Mouse (Mus musculus): ENCODE results near the gene Rpa2. TPM values are rescaled to one million over a fixed set of nuclear protein-coding genes. Genes with fewer than 3 reads are reported as not detected.

Rpa2 gene
- total and polyA plus RNA-seq, 2 experiments from 2014 or later = 26.8 to 32.6 TPM

DNA sequence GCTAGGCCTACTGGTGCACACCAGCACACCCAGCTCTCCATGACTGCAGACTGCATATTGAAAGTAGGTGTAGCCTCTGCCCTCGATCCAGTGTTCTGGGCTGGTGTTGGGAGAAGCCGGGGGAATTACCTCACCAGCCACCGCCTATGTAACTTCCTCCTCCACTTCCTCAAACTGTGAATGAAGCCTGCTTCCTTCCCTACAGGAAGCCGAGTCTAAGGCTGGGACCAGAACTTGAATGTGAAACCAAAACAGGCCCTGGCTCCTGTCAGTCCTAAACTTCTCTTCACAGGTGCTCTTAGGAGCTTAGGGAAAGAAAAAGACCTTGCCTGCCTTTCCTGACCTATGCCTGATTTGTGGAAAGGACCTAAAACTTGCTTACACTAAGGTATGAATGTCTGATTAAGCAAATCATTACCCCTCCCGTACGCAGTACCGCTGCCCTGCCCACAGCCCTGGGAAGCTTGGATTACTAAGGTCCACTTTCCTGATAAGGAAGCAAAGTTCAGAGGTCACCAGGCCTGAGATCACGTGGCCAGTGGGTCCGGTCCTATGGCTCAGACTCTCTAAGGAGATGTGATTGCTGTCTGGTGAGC is 20.4 kb upstream of the Rpa2 start:
- no peak overlapping the region for H3K9ac ChIP-seq
- WGBS = 82% methylated on average over 9 of the region's 9 CpGs
- H3K36me3 ChIP-seq (ENCODE audit: insufficient read depth) = no peaks in the 10 kb centered on the region
- H3K9me3 ChIP-seq (ENCODE audit: low read length) = no peaks in the 10 kb centered on the region
- no peaks in the 10 kb centered on the region for H3K27me3 ChIP-seq (ENCODE audit: insufficient read depth, low read length)
- TF ChIP-seq CTCF (IDR thresholded peaks at IDR 0.05; ENCODE audit: low read depth) = no peak
- H3K4me1 ChIP-seq (ENCODE audit: insufficient read depth) = 0 out of 2 replicates have a peak, but pooled peaks cover 8% of the 10 kb centered on the region
- no peak for ATAC-seq
- DNase-seq = no peak
- H3K4me2 ChIP-seq (ENCODE audit: low read depth) = no peak overlapping the region
- H3K4me3 ChIP-seq (ENCODE audit: low read depth, low read length) = no peak overlapping the region
- H3K27ac ChIP-seq (ENCODE audit: low read depth, low read length) = no peak overlapping the region

DNA sequence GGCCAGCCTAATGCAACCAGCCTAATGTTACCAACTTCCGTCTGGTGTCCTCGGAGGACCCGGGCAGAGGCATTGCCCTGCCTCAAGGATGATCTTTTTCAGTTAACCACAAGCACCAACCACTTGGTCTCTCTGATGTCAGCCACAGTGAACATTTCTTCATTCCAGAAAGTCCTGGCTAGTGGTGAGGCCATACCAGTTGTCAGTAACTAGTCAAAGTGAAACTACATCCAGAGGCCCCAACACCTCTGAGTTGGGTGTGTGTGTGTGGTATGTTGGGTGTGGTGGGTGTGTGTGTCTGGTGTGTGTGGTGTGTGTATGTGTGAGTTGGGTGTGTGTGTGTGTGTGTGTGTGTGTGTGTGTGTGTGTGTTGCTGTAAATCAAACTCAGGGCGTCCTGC is 19.4 kb upstream of the Rpa2 start:
- no peak overlapping the region for H3K4me3 ChIP-seq (ENCODE audit: low read depth, low read length)
- ATAC-seq (no peak), DNase-seq (no peak)
- no peaks in the 10 kb centered on the region for H3K27me3 ChIP-seq (ENCODE audit: insufficient read depth, low read length)
- WGBS = 94% methylated on average over 4 of the region's 4 CpGs
- no peak overlapping the region for H3K27ac ChIP-seq (ENCODE audit: low read depth, low read length)
- no peak overlapping the region for H3K4me2 ChIP-seq (ENCODE audit: low read depth)
- no peaks in the 10 kb centered on the region for H3K36me3 ChIP-seq (ENCODE audit: insufficient read depth)
- TF ChIP-seq CTCF (IDR thresholded peaks at IDR 0.05; ENCODE audit: low read depth) = no peak
- 0 out of 2 replicates have a peak, but pooled peaks cover 5% of the 10 kb centered on the region for H3K4me1 ChIP-seq (ENCODE audit: insufficient read depth)
- H3K9ac ChIP-seq = no peak overlapping the region
- no peaks in the 10 kb centered on the region for H3K9me3 ChIP-seq (ENCODE audit: low read length)

DNA sequence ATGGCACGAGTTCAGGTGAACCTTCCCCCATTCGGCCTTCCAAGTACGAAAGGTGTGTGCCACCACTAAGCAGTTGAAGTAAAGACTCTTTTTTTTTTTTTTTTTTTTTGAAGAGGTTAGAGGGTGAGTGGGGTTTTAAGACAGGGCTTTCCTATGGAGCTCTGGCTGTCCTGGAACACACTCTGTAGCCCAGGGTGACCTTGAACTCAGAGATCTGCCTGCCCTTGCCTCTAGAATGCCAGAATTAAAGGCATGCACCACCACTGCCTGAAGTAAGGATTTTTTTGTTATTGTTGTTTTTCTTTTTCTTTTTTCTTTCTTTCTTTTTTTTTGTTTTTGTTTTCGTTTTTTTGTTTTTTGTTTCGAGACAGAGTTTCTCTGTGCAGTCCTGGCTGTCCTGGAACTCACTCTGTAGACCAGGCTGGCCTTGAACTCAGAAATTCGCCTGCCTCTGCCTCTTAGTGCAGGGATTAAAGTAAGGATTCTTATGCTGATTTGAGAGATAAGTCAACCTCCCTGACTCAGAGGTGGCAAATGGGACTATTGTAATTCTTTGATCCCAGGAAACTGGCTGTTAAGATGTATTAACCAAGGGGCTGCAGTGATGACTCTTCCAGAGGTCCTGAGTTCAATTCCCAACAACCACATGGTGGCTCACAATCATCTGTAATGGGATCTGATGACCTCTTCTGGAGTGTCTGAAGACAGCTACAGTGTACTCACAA is 18.7 kb upstream of the Rpa2 start:
- 84% methylated on average over 6 of the region's 6 CpGs for WGBS
- no peak for TF ChIP-seq CTCF (IDR thresholded peaks at IDR 0.05; ENCODE audit: low read depth)
- no peak for ATAC-seq
- no peaks in the 10 kb centered on the region for H3K36me3 ChIP-seq (ENCODE audit: insufficient read depth)
- H3K4me3 ChIP-seq (ENCODE audit: low read depth, low read length) = no peak overlapping the region
- H3K9me3 ChIP-seq (ENCODE audit: low read length) = no peaks in the 10 kb centered on the region
- DNase-seq = no peak
- no peak overlapping the region for H3K9ac ChIP-seq
- no peak overlapping the region for H3K4me2 ChIP-seq (ENCODE audit: low read depth)
- H3K27ac ChIP-seq (ENCODE audit: low read depth, low read length) = no peak overlapping the region
- no peaks in the 10 kb centered on the region for H3K27me3 ChIP-seq (ENCODE audit: insufficient read depth, low read length)
- H3K4me1 ChIP-seq (ENCODE audit: insufficient read depth) = no peaks in the 10 kb centered on the region

DNA sequence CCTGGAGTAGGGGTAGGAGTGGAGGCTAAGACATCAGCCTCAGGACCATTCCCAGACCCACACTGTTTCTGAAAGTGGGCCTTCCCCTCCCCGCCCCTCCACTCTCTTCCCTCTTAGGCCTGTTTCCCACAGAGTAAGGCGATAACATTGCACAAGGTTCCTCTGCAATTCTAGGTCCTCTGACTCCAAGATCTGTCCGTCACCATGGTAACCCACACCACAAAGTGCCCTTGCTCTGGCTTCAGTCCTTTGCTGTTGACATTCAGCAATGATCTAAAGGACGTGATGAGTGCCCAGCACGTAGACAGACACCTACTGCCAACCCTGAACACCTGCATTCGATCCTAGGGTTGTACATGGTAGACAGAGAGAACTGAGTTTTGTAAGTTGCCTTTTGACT is 15.1 kb upstream of the Rpa2 start:
- no peak overlapping the region for H3K4me2 ChIP-seq (ENCODE audit: low read depth)
- H3K9ac ChIP-seq = no peak overlapping the region
- no peak overlapping the region for H3K27ac ChIP-seq (ENCODE audit: low read depth, low read length)
- no peaks in the 10 kb centered on the region for H3K36me3 ChIP-seq (ENCODE audit: insufficient read depth)
- no peaks in the 10 kb centered on the region; the same call in none of the 2 replicates for H3K27me3 ChIP-seq (ENCODE audit: insufficient read depth, low read length)
- no peak for TF ChIP-seq CTCF (IDR thresholded peaks at IDR 0.05; ENCODE audit: low read depth)
- H3K9me3 ChIP-seq (ENCODE audit: low read length) = no peaks in the 10 kb centered on the region
- H3K4me1 ChIP-seq (ENCODE audit: insufficient read depth) = no peaks in the 10 kb centered on the region
- no peak for ATAC-seq
- DNase-seq = no peak
- no peak overlapping the region for H3K4me3 ChIP-seq (ENCODE audit: low read depth, low read length)
- 69% methylated on average over 6 of the region's 6 CpGs for WGBS

DNA sequence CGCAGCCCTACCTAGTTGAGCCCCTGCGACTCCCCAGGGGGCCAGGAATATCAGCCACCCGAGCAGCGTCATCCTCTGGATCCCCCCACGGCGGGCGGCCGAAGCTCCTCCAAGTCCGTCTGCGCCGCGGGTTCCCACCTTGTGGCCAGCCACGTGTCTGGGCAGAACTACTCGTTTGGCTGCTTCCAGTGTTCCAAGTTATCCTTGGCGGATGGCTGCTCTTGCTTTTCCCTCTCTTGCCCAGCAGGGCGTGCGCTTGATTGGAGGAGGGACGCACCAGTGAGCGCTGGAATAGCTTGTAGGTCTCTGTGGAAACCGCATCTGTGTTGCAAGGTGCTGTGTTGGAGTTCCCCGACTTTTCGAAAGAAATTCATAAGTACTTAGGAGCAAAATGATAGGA is 11.2 kb upstream of the Rpa2 start, which contains the start of gene Smpdl3b:
Gene Smpdl3b, minus strand, starts transcription at position 279 of the 400 bp plus-strand sequence.
- no peaks in the 10 kb centered on the region for H3K9me3 ChIP-seq (ENCODE audit: low read length)
- peak; percentile 93 for ATAC-seq
- H3K36me3 ChIP-seq (ENCODE audit: insufficient read depth) = no peaks in the 10 kb centered on the region
- WGBS = under 1% methylated on average over 22 of the region's 22 CpGs
- no peak within 1 kb of the TSS for H3K27ac ChIP-seq (ENCODE audit: low read depth, low read length)
- H3K4me3 ChIP-seq (ENCODE audit: low read depth, low read length) = peak within 1 kb of the TSS; percentile 42
- no peaks in the 10 kb centered on the region; the same call in none of the 2 replicates for H3K27me3 ChIP-seq (ENCODE audit: insufficient read depth, low read length)
- peak; percentile 72 for TF ChIP-seq CTCF (IDR thresholded peaks at IDR 0.05; ENCODE audit: low read depth)
- DNase-seq = peak; percentile 76
- H3K4me1 ChIP-seq (ENCODE audit: insufficient read depth) = no peaks in the 10 kb centered on the region
- H3K9ac ChIP-seq = peak within 1 kb of the TSS; percentile 44
- H3K4me2 ChIP-seq (ENCODE audit: low read depth) = peak within 1 kb of the TSS; percentile 90

DNA sequence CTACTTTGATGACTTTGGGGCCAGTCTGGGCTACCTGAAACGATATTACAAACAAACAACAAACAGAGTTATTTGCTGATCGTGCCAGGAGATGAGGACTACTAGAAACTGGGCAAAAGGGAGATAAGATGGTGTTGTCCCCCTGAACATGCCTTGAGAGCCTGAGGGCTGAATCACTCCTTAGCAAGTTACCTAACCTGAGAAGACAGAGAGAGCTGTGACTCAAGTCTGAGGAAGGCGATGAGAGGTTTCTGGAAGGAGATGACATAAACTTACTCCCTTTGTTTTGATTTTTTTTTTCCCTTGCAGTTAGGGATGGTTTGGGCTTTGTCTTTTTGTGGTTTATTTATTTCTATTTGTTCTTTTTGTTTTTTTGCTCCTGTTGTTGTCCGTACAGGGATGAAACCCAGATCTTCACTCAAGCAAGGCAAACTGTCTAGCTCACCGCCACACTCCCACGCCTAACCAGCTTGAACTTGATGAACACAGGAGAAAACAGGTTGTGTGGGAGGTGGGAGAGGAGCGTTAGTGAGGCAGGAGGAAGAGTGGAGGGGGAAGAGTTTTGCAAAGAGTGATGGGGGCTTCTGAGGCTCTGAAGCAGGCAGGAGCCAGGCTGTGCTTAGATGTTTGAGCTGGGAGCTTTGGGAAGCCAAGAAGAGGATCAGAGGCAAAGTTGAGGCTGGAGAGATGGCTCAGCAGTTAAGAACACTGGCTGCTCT is 10.3 kb upstream of the Rpa2 start:
- TF ChIP-seq CTCF (IDR thresholded peaks at IDR 0.05; ENCODE audit: low read depth) = no peak
- Histone ChIP-seq H3K4me2 (ENCODE audit: low read depth) (no peak overlapping the region), H3K27ac (ENCODE audit: low read depth, low read length) (no peak overlapping the region), H3K9ac (no peak overlapping the region), H3K4me1 (ENCODE audit: insufficient read depth) (no peaks in the 10 kb centered on the region), H3K4me3 (ENCODE audit: low read depth, low read length) (no peak overlapping the region), H3K36me3 (ENCODE audit: insufficient read depth) (no peaks in the 10 kb centered on the region), H3K9me3 (ENCODE audit: low read length) (no peaks in the 10 kb centered on the region), H3K27me3 (ENCODE audit: insufficient read depth, low read length) (no peaks in the 10 kb centered on the region; the same call in none of the 2 replicates)
- no peak for ATAC-seq
- WGBS = 87% methylated on average over 7 of the region's 7 CpGs
- no peak for DNase-seq

DNA sequence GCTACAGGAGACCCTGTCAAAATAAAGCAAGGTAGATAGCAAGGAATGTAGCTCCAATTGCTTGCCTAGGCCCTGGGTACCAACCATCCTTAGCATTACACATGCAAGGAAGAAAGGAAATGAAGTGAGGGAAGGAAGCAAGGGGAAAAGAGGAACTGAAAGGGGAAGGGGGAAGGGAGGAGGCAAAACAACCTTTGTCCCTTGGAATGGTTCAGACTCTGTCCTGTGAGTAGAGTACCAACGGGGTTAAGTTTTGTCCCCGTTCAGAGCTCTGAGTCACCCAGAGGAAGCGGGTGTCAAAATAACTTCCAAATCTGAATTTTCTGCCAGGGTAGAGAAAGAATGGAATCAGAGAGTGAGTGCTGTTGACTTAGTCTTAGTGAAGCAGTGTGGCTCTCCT is 7.8 kb upstream of the Rpa2 start:
- Histone ChIP-seq H3K36me3 (ENCODE audit: insufficient read depth) (no peaks in the 10 kb centered on the region), H3K4me2 (ENCODE audit: low read depth) (no peak overlapping the region), H3K27ac (ENCODE audit: low read depth, low read length) (no peak overlapping the region), H3K9me3 (ENCODE audit: low read length) (no peaks in the 10 kb centered on the region), H3K27me3 (ENCODE audit: insufficient read depth, low read length) (no peaks in the 10 kb centered on the region; the same call in none of the 2 replicates), H3K9ac (no peak overlapping the region), H3K4me3 (ENCODE audit: low read depth, low read length) (no peak overlapping the region), H3K4me1 (ENCODE audit: insufficient read depth) (no peaks in the 10 kb centered on the region)
- no peak for TF ChIP-seq CTCF (IDR thresholded peaks at IDR 0.05; ENCODE audit: low read depth)
- DNase-seq (no peak), ATAC-seq (no peak)
- 73% methylated on average over 3 of the region's 3 CpGs for WGBS

All from forebrain, postnatal 0 days (tissue).